Mouse (Mus musculus) liver, embryonic 11.5 days (tissue): ENCODE measurements around the gene Exoc4. TPM values are rescaled to one million over a fixed set of nuclear protein-coding genes. Genes with fewer than 3 reads are reported as not detected.

Experiments used
- ATAC-seq: fragments of 200-750 bp; cut with Nextera tagmentation; replicated peaks from 2 replicates; pipeline ENCODE4 v1.8.0; 2017; ENCODE audit warnings: moderate number of reproducible peaks, mild to moderate bottlenecking, moderate TSS enrichment, moderate library complexity; ENCODE audit not compliant: low FRiP score
- DNase-seq: peaks from one replicate; pipeline ENCODE4 v3.0.0-alpha.2; 2017; ENCODE audit warnings: low spot score
- H3K27ac ChIP-seq: fragments of 300-500 bp; sonication (generic); 2 replicates; pipeline ENCODE4 v1.5.1; 2014; ENCODE audit warnings: mild to moderate bottlenecking, low read depth, low read length, control low read depth
- H3K27me3 ChIP-seq: fragments of 300-500 bp; sonication (generic); replicated peaks from 2 replicates; pipeline ENCODE4 v1.6.1; 2014; ENCODE audit warnings: low read length, mixed read lengths; ENCODE audit not compliant: control insufficient read depth, insufficient read depth
- H3K36me3 ChIP-seq: fragments of 300-500 bp; sonication (generic); 2 replicates; pipeline ENCODE4 v1.6.1; 2014; ENCODE audit warnings: mild to moderate bottlenecking, low read length, moderate library complexity, mixed read lengths; ENCODE audit not compliant: control insufficient read depth, insufficient read depth
- H3K4me1 ChIP-seq: fragments of 300-500 bp; sonication (generic); replicated peaks from 2 replicates; pipeline ENCODE4 v1.6.1; 2014; ENCODE audit warnings: low read length, mixed read lengths; ENCODE audit not compliant: control insufficient read depth, insufficient read depth
- H3K4me2 ChIP-seq: fragments of 300-500 bp; sonication (generic); 2 replicates; pipeline ENCODE4 v1.6.1; 2014; ENCODE audit warnings: mild to moderate bottlenecking, control low read depth, moderate library complexity
- H3K4me3 ChIP-seq: fragments of 300-500 bp; sonication (generic); 2 replicates; pipeline ENCODE4 v1.5.1; 2014; ENCODE audit warnings: low read depth, low read length, control low read depth
- H3K9ac ChIP-seq: fragments of 300-500 bp; sonication (generic); 2 replicates; pipeline ENCODE4 v1.6.1; 2014; ENCODE audit warnings: low read depth, low read length, control low read depth
- H3K9me3 ChIP-seq: fragments of 300-500 bp; sonication (generic); 2 replicates; pipeline ENCODE4 v1.6.1; 2016; ENCODE audit warnings: low read length, inconsistent platforms, mixed read lengths; ENCODE audit not compliant: control insufficient read depth
- WGBS: fragments of 180-500 bp; shearing (Covaris S2); extraction: QIAGEN DNeasy Blood & Tissue Kit; methylation state at CpG from one replicate; pipeline ENCODE4 v1.1.7; 2014; 5-methylcytosine and 5-hydroxymethylcytosine counted together
- polyA plus RNA-seq: library from polyadenylated mRNA; unstranded; fragments of >200 nt; fragmentation: Nextera tagmentation; extraction: Ambion mirVana; gene quantifications from 2 replicates; pipeline ENCODE4 v1.2.1, GENCODE M21; 2014

The Exoc4 gene
- polyA plus RNA-seq, 1 experiment from 2014 or later, result 20.9 TPM

DNA sequence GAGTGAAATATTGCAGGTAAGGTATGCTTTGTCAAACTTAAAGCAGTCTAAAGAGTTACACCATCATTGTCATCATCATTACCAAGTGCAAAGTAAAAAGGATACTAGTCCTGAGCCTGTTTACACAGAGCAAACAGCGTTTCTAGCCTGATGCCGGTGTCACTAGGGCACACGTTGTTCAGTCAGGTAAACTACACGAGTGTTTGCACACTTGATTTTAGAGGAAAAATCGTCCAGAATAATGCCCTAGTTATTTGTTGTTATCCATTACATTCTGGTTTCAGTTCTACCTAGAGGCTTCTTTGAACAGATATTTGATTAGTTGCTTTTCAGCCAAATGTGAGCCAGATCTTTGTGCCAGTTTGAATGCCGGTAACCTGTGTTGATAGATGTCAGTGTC lies 37.5 kb downstream of the Exoc4 start:
- Histone ChIP-seq H3K9me3 (no peaks in the 10 kb centered on the region), H3K4me3 (no peak overlapping the region), H3K27me3 (no peaks in the 10 kb centered on the region), H3K27ac (no peak overlapping the region), H3K4me2 (no peak overlapping the region), H3K4me1 (no peaks in the 10 kb centered on the region), H3K36me3 (no peaks in the 10 kb centered on the region), H3K9ac (no peak overlapping the region)
- ATAC-seq (no peak), DNase-seq (no peak)
- 79% methylated on average over 6 of the region's 6 CpGs for WGBS

GRCm38 (mm10) chr6:33294626-33295025 lies 45.7 kb downstream of the Exoc4 start:
- Histone ChIP-seq H3K9me3 (no peaks in the 10 kb centered on the region), H3K4me1 (no peaks in the 10 kb centered on the region), H3K4me3 (no peak overlapping the region), H3K9ac (no peak overlapping the region), H3K27ac (no peak overlapping the region), H3K4me2 (no peak overlapping the region), H3K36me3 (no peaks in the 10 kb centered on the region), H3K27me3 (no peaks in the 10 kb centered on the region)
- ATAC-seq (no peak), DNase-seq (no peak)
- WGBS, result 86% methylated on average over 2 of the region's 2 CpGs

GRCm38 (mm10) chr6:33297566-33297965 lies 48.7 kb downstream of the Exoc4 start:
- Histone ChIP-seq H3K36me3 (no peaks in the 10 kb centered on the region), H3K4me3 (no peak overlapping the region), H3K4me2 (no peak overlapping the region), H3K27me3 (no peaks in the 10 kb centered on the region), H3K9ac (no peak overlapping the region), H3K27ac (no peak overlapping the region), H3K4me1 (no peaks in the 10 kb centered on the region), H3K9me3 (no peaks in the 10 kb centered on the region)
- WGBS, result 80% methylated on average over 3 of the region's 3 CpGs
- DNase-seq (no peak), ATAC-seq (no peak)

DNA sequence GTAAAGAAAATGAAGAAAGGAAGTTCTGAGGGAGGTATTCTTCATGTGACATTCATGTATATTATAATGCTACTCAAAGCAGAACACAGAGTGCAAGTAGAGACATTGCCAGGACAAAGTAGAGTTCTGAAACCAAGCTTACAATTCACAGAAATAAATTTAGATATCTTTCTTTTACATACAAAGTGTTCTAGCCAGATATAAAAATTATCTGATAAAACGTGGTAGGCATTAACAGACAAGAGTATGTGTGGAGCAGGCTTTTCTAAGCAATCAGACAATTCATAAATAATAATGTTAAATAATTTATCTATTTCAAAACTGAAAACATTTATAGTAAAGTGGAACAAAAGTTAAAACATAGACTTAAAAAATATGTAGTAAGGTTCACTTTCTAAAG lies 49.9 kb downstream of the Exoc4 start:
- ATAC-seq (peak; percentile 49; the same call in 1 of the 2 replicates), DNase-seq (no peak)
- Histone ChIP-seq H3K4me1 (no peaks in the 10 kb centered on the region), H3K9ac (no peak overlapping the region), H3K9me3 (no peaks in the 10 kb centered on the region), H3K4me3 (no peak overlapping the region), H3K36me3 (no peaks in the 10 kb centered on the region; the same call in 1 of the 2 replicates), H3K27me3 (no peaks in the 10 kb centered on the region), H3K27ac (no peak overlapping the region), H3K4me2 (no peak overlapping the region)
- WGBS, result 56% methylated on average over 1 of the region's 1 CpGs

- Histone ChIP-seq H3K9ac (no peak overlapping the region), H3K36me3 (peaks cover 2% of the 10 kb centered on the region; the same call in 1 of the 2 replicates), H3K27me3 (no peaks in the 10 kb centered on the region), H3K4me3 (no peak overlapping the region), H3K27ac (no peak overlapping the region), H3K4me2 (no peak overlapping the region), H3K4me1 (no peaks in the 10 kb centered on the region), H3K9me3 (no peaks in the 10 kb centered on the region)
- WGBS, result 76% methylated on average over 1 of the region's 1 CpGs
- no peak for ATAC-seq
- DNase-seq, result no peak
Observed at GRCm38 (mm10) chr6:33305996-33306395, 57.1 kb downstream of the Exoc4 start.

- Histone ChIP-seq H3K4me1 (no peaks in the 10 kb centered on the region), H3K27me3 (no peaks in the 10 kb centered on the region), H3K9ac (no peak overlapping the region), H3K27ac (no peak overlapping the region), H3K4me2 (no peak overlapping the region), H3K4me3 (no peak overlapping the region), H3K9me3 (no peaks in the 10 kb centered on the region), H3K36me3 (0 out of 2 replicates have a peak, but pooled peaks cover 2% of the 10 kb centered on the region)
- no peak for ATAC-seq
- DNase-seq, result no peak
- 81% methylated on average over 2 of the region's 2 CpGs for WGBS
Observed at GRCm38 (mm10) chr6:33308646-33309045, 59.8 kb downstream of the Exoc4 start.

GRCm38 (mm10) chr6:33310486-33310885 lies 61.6 kb downstream of the Exoc4 start:
- H3K4me3 ChIP-seq, result no peak overlapping the region
- WGBS, result 92% methylated on average over 1 of the region's 1 CpGs
- no peaks in the 10 kb centered on the region for H3K4me1 ChIP-seq
- H3K4me2 ChIP-seq, result no peak overlapping the region
- no peak for DNase-seq
- H3K27me3 ChIP-seq, result no peaks in the 10 kb centered on the region
- no peak for ATAC-seq
- no peak overlapping the region for H3K27ac ChIP-seq
- H3K9ac ChIP-seq, result no peak overlapping the region
- H3K36me3 ChIP-seq, result 0 out of 2 replicates have a peak, but pooled peaks cover 2% of the 10 kb centered on the region
- no peaks in the 10 kb centered on the region for H3K9me3 ChIP-seq

DNA sequence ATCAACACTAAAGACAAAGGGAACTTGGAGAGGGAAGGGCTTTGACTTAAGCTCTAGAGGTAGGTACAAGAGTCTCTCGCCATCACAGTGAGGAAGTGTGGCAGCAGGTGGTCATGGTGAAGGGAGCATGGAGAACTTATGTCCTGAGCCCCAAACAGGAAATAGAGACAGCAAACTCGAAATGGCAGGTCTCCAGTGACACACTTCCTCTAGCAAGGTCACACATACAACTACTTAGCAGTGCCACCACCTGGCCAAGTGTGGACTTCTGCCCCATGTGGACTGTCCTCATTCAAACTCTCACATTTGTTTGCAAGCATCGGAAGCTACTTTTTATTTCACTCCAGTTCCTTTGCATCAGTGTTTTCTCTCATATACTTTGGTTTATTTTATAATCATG lies 74.0 kb downstream of the Exoc4 start:
- no peak overlapping the region for H3K27ac ChIP-seq
- H3K4me3 ChIP-seq, result no peak overlapping the region
- ATAC-seq (no peak), DNase-seq (no peak)
- H3K4me1 ChIP-seq, result no peaks in the 10 kb centered on the region
- H3K27me3 ChIP-seq, result no peaks in the 10 kb centered on the region
- no peak overlapping the region for H3K9ac ChIP-seq
- no peaks in the 10 kb centered on the region for H3K36me3 ChIP-seq
- H3K9me3 ChIP-seq, result no peaks in the 10 kb centered on the region
- H3K4me2 ChIP-seq, result no peak overlapping the region
- WGBS, result 66% methylated on average over 3 of the region's 3 CpGs

- Histone ChIP-seq H3K27me3 (no peaks in the 10 kb centered on the region), H3K36me3 (no peaks in the 10 kb centered on the region), H3K9me3 (no peaks in the 10 kb centered on the region), H3K27ac (no peak overlapping the region), H3K4me3 (no peak overlapping the region), H3K9ac (no peak overlapping the region), H3K4me2 (no peak overlapping the region), H3K4me1 (no peaks in the 10 kb centered on the region)
- 82% methylated on average over 4 of the region's 4 CpGs for WGBS
- DNase-seq (no peak), ATAC-seq (no peak)
Observed at GRCm38 (mm10) chr6:33323386-33323785, 74.5 kb downstream of the Exoc4 start.
